Mouse (Mus musculus) midbrain, embryonic 13.5 days (tissue): ENCODE results near the gene Gm20716. TPM values are rescaled to one million over a fixed set of nuclear protein-coding genes. Genes with fewer than 3 reads are reported as not detected.

Source experiments
- microRNA-seq: library from miRNA; unstranded; fragments of <30 nt; microRNA quantifications from one replicate; pipeline ENCODE4, GENCODE M21; 2016
- polyA plus RNA-seq: library from polyadenylated mRNA; unstranded; fragments of >200 nt; fragmentation: Nextera tagmentation; extraction: Ambion mirVana; gene quantifications from 2 replicates; pipeline ENCODE4 v1.2.1, GENCODE M21; 2015

Gm20716 gene
- polyA plus RNA-seq, 1 experiment from 2014 or later, result 29.1 TPM

Small RNA genes within 50 kb of the gene (microRNA-seq; reads per million reads assigned to microRNA genes)
- not detected for gene Gm24561

Other genes starting within 250 kb of the Gm20716 start
- 0.15 and 0.27 TPM in 2 replicates for gene Ripor3, start 219.7 kb downstream of the Gm20716 start, polyA plus RNA-seq
- 7.0 and 7.9 TPM in 2 replicates for gene Pard6b, start 149.4 kb downstream of the Gm20716 start, polyA plus RNA-seq
- 2.5 and 5.1 TPM in 2 replicates for gene Adnp, start 23.3 kb downstream of the Gm20716 start, polyA plus RNA-seq
- gene Dpm1, start 227 bp upstream of the Gm20716 start, polyA plus RNA-seq, result 68.0 and 71.8 TPM in 2 replicates
- 6.0 and 8.7 TPM in 2 replicates for gene Mocs3, start 258 bp upstream of the Gm20716 start, polyA plus RNA-seq
- 2.6 and 3.9 TPM in 2 replicates for gene Kcng1, start 51.4 kb upstream of the Gm20716 start, polyA plus RNA-seq